Mouse (Mus musculus): ENCODE data around the gene Mgat1. TPM values are rescaled to one million over a fixed set of nuclear protein-coding genes. Genes with fewer than 3 reads are reported as not detected.

Gene Mgat1
- polyA plus RNA-seq, 1 experiment from 2014 or later, result 34.0 TPM

DNA sequence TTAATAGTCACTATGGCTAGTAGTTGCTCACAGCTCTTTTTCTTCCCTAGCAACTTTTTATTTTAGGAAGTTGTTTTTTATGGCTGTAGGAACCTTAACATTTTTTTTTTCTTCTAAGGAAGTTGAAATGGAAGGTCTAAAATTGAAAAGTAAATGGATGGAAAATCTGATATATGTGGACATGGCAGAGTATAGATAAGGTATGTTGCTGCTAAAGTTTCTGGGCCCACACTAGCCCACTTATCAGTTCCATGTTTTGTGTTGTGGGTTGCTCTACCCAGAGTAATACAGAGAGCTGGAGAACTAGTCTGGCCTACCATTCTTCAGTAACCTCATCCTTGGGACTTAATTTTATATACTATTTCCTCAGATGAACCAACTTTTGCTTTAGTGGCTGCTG lies 31.4 kb upstream of the Mgat1 start:
- H3K4me2 ChIP-seq, result no peak overlapping the region
- no peaks in the 10 kb centered on the region for H3K27me3 ChIP-seq
- no peak for ATAC-seq (ENCODE audit: low FRiP score)
- peaks cover 7% of the 10 kb centered on the region; the same call in 1 of the 2 replicates for H3K4me1 ChIP-seq (replicated peaks)
- peaks cover 38% of the 10 kb centered on the region for H3K36me3 ChIP-seq
- H3K27ac ChIP-seq, result no peak overlapping the region
- H3K9ac ChIP-seq, result no peak overlapping the region
- H3K4me3 ChIP-seq, result no peak overlapping the region
- no peaks in the 10 kb centered on the region for H3K9me3 ChIP-seq

- peaks cover 4% of the 10 kb centered on the region; the same call in 1 of the 2 replicates for H3K4me1 ChIP-seq (replicated peaks)
- peaks cover 39% of the 10 kb centered on the region for H3K36me3 ChIP-seq
- no peak overlapping the region for H3K4me2 ChIP-seq
- no peaks in the 10 kb centered on the region for H3K9me3 ChIP-seq
- H3K27ac ChIP-seq, result no peak overlapping the region
- no peak overlapping the region for H3K4me3 ChIP-seq
- H3K9ac ChIP-seq, result no peak overlapping the region
- 97% methylated on average over 1 of the region's 1 CpGs for WGBS
- no peaks in the 10 kb centered on the region for H3K27me3 ChIP-seq
- ATAC-seq (ENCODE audit: low FRiP score), result no peak
Observed at GRCm38 (mm10) chr11:49213505-49213904, 30.5 kb upstream of the Mgat1 start.

DNA sequence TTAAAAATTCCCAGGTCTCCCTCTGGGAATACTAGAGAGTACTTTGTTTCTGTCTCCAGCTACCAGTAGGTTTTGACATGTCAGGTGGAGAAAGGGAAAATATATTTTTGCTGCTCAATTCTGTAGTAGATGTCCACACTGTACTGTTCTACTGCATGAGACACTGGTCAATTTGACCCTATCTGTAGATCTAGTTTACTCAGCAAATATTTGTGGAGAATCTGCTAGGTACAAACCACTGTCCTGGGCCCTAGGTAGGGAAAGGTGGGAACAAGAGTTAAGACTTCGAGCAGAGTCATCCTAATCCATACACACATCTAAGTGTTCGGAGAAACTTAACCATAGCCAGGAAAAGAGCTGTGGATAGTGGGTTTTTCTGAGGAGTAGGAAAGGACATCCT lies 24.7 kb upstream of the Mgat1 start:
- 95% methylated on average over 2 of the region's 2 CpGs for WGBS
- Histone ChIP-seq H3K9me3 (no peaks in the 10 kb centered on the region), H3K27ac (no peak overlapping the region), H3K36me3 (peaks cover 32% of the 10 kb centered on the region), H3K4me3 (no peak overlapping the region), H3K9ac (no peak overlapping the region), H3K27me3 (no peaks in the 10 kb centered on the region), H3K4me1 (replicated peaks) (no peaks in the 10 kb centered on the region), H3K4me2 (no peak overlapping the region)
- no peak for ATAC-seq (ENCODE audit: low FRiP score)

- H3K4me2 ChIP-seq, result no peak overlapping the region
- no peaks in the 10 kb centered on the region for H3K27me3 ChIP-seq
- H3K9ac ChIP-seq, result no peak overlapping the region
- no peaks in the 10 kb centered on the region for H3K4me1 ChIP-seq (replicated peaks)
- WGBS, result 58% methylated on average over 1 of the region's 1 CpGs
- no peak overlapping the region for H3K4me3 ChIP-seq
- ATAC-seq (ENCODE audit: low FRiP score), result no peak
- H3K36me3 ChIP-seq, result no peaks in the 10 kb centered on the region
- no peaks in the 10 kb centered on the region for H3K9me3 ChIP-seq
- no peak overlapping the region for H3K27ac ChIP-seq
Observed at GRCm38 (mm10) chr11:49224455-49224854, 19.5 kb upstream of the Mgat1 start.

DNA sequence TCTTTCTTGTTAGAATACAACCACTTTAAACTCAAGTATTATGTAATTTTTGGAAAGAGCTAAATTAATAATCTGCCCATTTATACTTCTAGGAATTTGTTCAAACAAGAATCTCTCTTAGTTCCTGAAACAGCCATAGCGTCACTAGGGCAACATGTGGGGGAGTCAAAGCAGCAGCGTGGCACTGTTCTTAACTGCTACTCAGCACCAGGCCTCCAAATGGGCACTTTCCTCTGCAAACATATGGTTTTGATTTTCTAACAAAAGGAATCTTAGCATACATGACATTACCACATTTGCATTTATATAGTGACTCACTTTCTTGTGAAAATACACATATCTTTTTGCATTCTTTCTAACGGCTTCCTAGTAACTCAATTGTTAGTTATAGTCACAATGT lies 11.2 kb upstream of the Mgat1 start:
- no peak overlapping the region for H3K4me3 ChIP-seq
- H3K9ac ChIP-seq, result no peak overlapping the region
- ATAC-seq (ENCODE audit: low FRiP score), result no peak
- H3K27ac ChIP-seq, result no peak overlapping the region
- 73% methylated on average over 3 of the region's 3 CpGs for WGBS
- no peak overlapping the region for H3K4me2 ChIP-seq
- H3K36me3 ChIP-seq, result no peaks in the 10 kb centered on the region
- H3K9me3 ChIP-seq, result no peaks in the 10 kb centered on the region
- no peaks in the 10 kb centered on the region for H3K4me1 ChIP-seq (replicated peaks)
- no peaks in the 10 kb centered on the region for H3K27me3 ChIP-seq

DNA sequence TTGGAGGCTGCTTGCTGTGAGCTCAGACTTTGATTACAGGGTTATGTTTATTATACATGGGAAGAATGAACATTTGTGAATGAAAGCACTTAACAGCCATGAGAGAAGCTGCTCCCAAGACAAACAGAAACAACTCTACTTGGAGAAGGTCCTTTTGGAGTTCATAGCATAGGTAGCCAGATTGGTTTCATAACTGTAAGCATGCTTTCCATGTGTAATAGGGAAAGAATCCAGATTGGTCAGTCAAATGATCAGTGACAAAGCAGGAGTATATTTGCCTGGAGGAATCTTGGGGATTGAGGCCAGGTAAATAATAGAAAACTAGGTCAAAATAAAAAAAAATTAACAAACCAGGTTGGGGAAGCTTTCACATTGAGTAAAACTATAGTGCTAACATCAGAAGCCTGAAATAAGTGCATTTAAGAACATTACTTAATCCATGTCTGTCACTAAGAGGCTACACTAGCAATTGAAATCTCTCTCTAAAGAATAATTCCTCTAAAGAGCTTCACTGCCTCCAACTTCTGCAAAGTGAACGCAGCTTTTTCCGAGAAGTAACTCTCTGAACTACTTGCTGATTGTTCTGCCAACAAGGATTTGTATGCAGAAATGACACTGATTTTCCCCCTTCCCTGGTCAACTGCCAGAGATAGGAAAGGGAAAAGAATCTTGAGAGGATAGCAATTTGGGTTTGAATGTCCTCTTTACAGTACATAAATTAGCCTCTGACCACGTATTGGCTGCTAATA lies 8.4 kb upstream of the Mgat1 start:
- Histone ChIP-seq H3K4me3 (no peak overlapping the region), H3K4me1 (replicated peaks) (no peaks in the 10 kb centered on the region), H3K27me3 (no peaks in the 10 kb centered on the region), H3K9ac (no peak overlapping the region), H3K9me3 (no peaks in the 10 kb centered on the region), H3K4me2 (no peak overlapping the region), H3K36me3 (no peaks in the 10 kb centered on the region), H3K27ac (no peak overlapping the region)
- WGBS, result 76% methylated on average over 3 of the region's 3 CpGs
- ATAC-seq (ENCODE audit: low FRiP score), result no peak

GRCm38 (mm10) chr11:49236891-49237290 lies 7.1 kb upstream of the Mgat1 start:
- H3K9me3 ChIP-seq, result no peaks in the 10 kb centered on the region
- no peaks in the 10 kb centered on the region for H3K4me1 ChIP-seq (replicated peaks)
- ATAC-seq (ENCODE audit: low FRiP score), result no peak
- 76% methylated on average over 1 of the region's 1 CpGs for WGBS
- no peak overlapping the region for H3K4me2 ChIP-seq
- no peak overlapping the region for H3K27ac ChIP-seq
- no peak overlapping the region for H3K4me3 ChIP-seq
- no peaks in the 10 kb centered on the region for H3K27me3 ChIP-seq
- H3K9ac ChIP-seq, result no peak overlapping the region
- H3K36me3 ChIP-seq, result no peaks in the 10 kb centered on the region

GRCm38 (mm10) chr11:49237532-49237931 lies 6.5 kb upstream of the Mgat1 start:
- 83% methylated on average over 2 of the region's 2 CpGs for WGBS
- Histone ChIP-seq H3K4me1 (replicated peaks) (no peaks in the 10 kb centered on the region), H3K9ac (no peak overlapping the region), H3K4me2 (no peak overlapping the region), H3K27ac (no peak overlapping the region), H3K9me3 (no peaks in the 10 kb centered on the region), H3K27me3 (no peaks in the 10 kb centered on the region), H3K4me3 (no peak overlapping the region), H3K36me3 (no peaks in the 10 kb centered on the region)
- ATAC-seq (ENCODE audit: low FRiP score), result no peak

- Histone ChIP-seq H3K4me2 (no peak overlapping the region), H3K4me3 (no peak overlapping the region), H3K4me1 (replicated peaks) (peaks cover 15% of the 10 kb centered on the region), H3K27me3 (no peaks in the 10 kb centered on the region), H3K9me3 (no peaks in the 10 kb centered on the region), H3K27ac (no peak overlapping the region), H3K36me3 (no peaks in the 10 kb centered on the region), H3K9ac (no peak overlapping the region)
- ATAC-seq (ENCODE audit: low FRiP score), result no peak
- 94% methylated on average over 1 of the region's 1 CpGs for WGBS
Observed at GRCm38 (mm10) chr11:49240310-49240709, 3.7 kb upstream of the Mgat1 start.

GRCm38 (mm10) chr11:49240874-49241273 lies 3.1 kb upstream of the Mgat1 start:
- Histone ChIP-seq H3K27me3 (no peaks in the 10 kb centered on the region), H3K9ac (no peak overlapping the region), H3K4me3 (no peak overlapping the region)

DNA sequence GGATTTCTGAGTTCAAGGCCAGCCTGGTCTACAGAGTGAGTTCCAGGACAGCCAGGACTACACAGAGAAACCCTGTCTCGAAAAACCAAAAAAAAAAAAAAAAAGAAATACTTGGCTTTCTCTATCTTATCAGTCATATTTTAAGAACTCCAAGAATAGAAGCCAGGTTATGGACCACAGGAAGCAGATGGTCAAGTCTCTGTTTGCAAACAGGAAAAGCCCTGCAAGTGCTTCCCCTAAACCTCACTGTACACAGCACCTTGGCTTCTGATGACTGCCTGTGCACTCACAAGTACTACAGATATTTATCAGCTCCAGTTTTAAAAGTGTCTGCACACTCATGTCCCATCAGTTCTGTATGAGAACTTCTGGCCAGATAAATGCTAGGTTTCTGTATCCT lies 2.5 kb upstream of the Mgat1 start:
- ATAC-seq (ENCODE audit: low FRiP score), result no peak
- no peak overlapping the region for H3K27ac ChIP-seq
- H3K36me3 ChIP-seq, result no peaks in the 10 kb centered on the region
- no peak overlapping the region for H3K9ac ChIP-seq
- no peak overlapping the region for H3K4me3 ChIP-seq
- H3K27me3 ChIP-seq, result no peaks in the 10 kb centered on the region
- no peak overlapping the region for H3K4me2 ChIP-seq
- H3K9me3 ChIP-seq, result no peaks in the 10 kb centered on the region
- WGBS, result 80% methylated on average over 1 of the region's 1 CpGs
- H3K4me1 ChIP-seq (replicated peaks), result peaks cover 26% of the 10 kb centered on the region

More at GRCm38 (mm10) chr11:49240874-49241273, 3.1 kb upstream of the Mgat1 start:
- WGBS, result 87% methylated on average over 4 of the region's 4 CpGs
- Histone ChIP-seq H3K36me3 (no peaks in the 10 kb centered on the region), H3K9me3 (no peaks in the 10 kb centered on the region), H3K4me2 (no peak overlapping the region), H3K27ac (no peak overlapping the region), H3K4me1 (replicated peaks) (peaks cover 20% of the 10 kb centered on the region)
- ATAC-seq (ENCODE audit: low FRiP score), result no peak

DNA sequence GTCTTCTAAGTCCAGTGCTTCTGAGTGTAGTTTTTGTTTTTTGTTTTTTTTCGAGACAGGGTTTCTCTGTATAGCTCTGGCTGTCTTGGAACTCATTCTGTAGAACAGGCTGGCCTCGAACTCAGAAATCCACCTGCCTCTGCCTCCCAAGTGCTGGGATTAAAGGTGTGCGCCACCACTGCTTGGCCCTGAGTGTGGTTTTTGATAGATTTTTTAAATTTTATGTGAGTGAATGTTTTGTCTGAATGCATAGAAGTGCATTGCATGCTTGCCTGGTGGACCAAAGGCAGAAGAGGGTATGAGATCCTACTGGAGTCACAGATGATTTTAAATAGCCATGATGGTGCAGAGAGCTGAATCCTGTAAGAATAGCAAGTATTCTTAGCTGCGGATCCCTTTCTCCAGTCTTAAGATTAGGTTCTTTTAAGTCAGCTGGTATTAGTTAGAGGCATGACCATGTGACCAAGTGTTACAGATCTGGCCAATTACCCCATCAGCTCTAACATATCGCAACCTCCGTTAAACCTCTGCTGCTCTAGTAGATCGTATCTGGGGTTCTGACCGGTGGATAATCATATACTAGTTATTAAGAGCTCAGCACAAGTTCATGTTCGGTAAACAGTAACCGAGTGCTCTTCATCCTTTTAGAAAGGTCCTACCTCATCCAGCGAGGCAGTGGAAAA lies 906 bp upstream of the Mgat1 start:
- Histone ChIP-seq H3K4me3 (peak overlapping the region; percentile 63), H3K36me3 (0 out of 2 replicates have a peak, but pooled peaks cover 4% of the 10 kb centered on the region), H3K27ac (peak overlapping the region; percentile 93), H3K9ac (peak overlapping the region; percentile 81), H3K9me3 (no peaks in the 10 kb centered on the region), H3K27me3 (no peaks in the 10 kb centered on the region), H3K4me2 (peak overlapping the region; percentile 71), H3K4me1 (replicated peaks) (peaks cover 39% of the 10 kb centered on the region)
- WGBS, result 20% methylated on average over 11 of the region's 11 CpGs
- ATAC-seq (ENCODE audit: low FRiP score), result peak; percentile 8

GRCm38 (mm10) chr11:49244595-49244930 lies 572 bp downstream of the Mgat1 start:
- peak overlapping the region; percentile 63 for H3K4me3 ChIP-seq
- H3K4me1 ChIP-seq (replicated peaks), result peaks cover 49% of the 10 kb centered on the region
- H3K36me3 ChIP-seq, result 0 out of 2 replicates have a peak, but pooled peaks cover 4% of the 10 kb centered on the region
- 0% methylated on average over 4 of the region's 4 CpGs for WGBS
- H3K9ac ChIP-seq, result peak overlapping the region; percentile 81
- H3K27me3 ChIP-seq, result no peaks in the 10 kb centered on the region
- peak overlapping the region; percentile 93 for H3K27ac ChIP-seq
- ATAC-seq (ENCODE audit: low FRiP score), result peak; percentile 2
- no peaks in the 10 kb centered on the region for H3K9me3 ChIP-seq
- H3K4me2 ChIP-seq, result peak overlapping the region; percentile 71
